Mouse (Mus musculus) bone marrow, adult 2 months (tissue): ENCODE measurements around the gene Slc35e2.

Experiments
- CTCF ChIP-seq: fragments of 200-500 bp; IDR thresholded peaks from 2 replicates; pipeline ENCODE4 v1.5.1; 2011; ENCODE audit warnings: low read length, control low read depth; ENCODE audit not compliant: control insufficient read depth, insufficient read depth
- POLR2A ChIP-seq: fragments of 200-500 bp; IDR thresholded peaks from 2 replicates; pipeline ENCODE4 v1.6.1; 2011; ENCODE audit warnings: low read depth, mild to moderate bottlenecking, control low read depth, low read length, borderline replicate concordance; ENCODE audit not compliant: control insufficient read depth

DNA sequence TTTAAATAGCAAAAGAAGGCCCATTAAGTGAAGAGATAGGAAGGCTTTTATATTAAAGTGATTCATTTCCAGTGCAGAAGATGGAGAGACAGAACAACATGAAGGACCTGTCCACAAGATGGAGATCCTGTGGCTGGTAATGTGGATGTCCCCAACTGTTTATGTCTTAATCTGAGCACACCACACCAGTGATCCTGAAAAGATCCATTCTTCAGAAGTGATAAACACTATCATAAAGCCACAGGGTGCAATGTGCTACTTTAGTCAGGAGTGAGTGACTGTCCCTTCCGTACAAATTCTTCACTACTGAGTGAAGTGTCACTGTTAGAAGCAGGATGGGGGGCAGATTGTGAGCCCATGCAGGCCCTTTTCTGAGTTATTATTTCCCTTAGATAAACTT is 1.5 kb downstream of the Slc35e2 start:
- TF ChIP-seq CTCF, result no peak
- TF ChIP-seq POLR2A, result no peak
